Mouse (Mus musculus) midbrain, embryonic 14.5 days (tissue): ENCODE data around the gene Ilkap. TPM values are rescaled to one million over a fixed set of nuclear protein-coding genes. Genes with fewer than 3 reads are reported as not detected.

ENCODE experiments used
- ATAC-seq: fragments of 200-750 bp; cut with Nextera tagmentation; 2 replicates; pipeline ENCODE4 v1.8.0; 2017; ENCODE audit warnings: moderate number of reproducible peaks, moderate library complexity; ENCODE audit not compliant: low FRiP score, low TSS enrichment
- DNase-seq: peaks from one replicate; pipeline ENCODE4 v3.0.0-alpha.2; 2015
- H3K27ac ChIP-seq: fragments of 300-500 bp; sonication (generic); replicated peaks from 2 replicates; pipeline ENCODE4 v1.5.1; 2014; ENCODE audit warnings: mild to moderate bottlenecking, low read depth, low read length, moderate library complexity
- H3K27me3 ChIP-seq: fragments of 300-500 bp; sonication (generic); 2 replicates; pipeline ENCODE4 v1.6.1; 2014; ENCODE audit warnings: low read length, control low read depth, mixed read lengths; ENCODE audit not compliant: control insufficient read depth, insufficient read depth
- H3K36me3 ChIP-seq: fragments of 300-500 bp; sonication (generic); 2 replicates; pipeline ENCODE4 v1.6.1; 2014; ENCODE audit warnings: low read length, control low read depth; ENCODE audit not compliant: control insufficient read depth, insufficient read depth
- H3K4me1 ChIP-seq: fragments of 300-500 bp; sonication (generic); 2 replicates; pipeline ENCODE4 v1.6.1; 2014; ENCODE audit warnings: mild to moderate bottlenecking, antibody characterized with exemption, low read length, control low read depth; ENCODE audit not compliant: control insufficient read depth, insufficient read depth
- H3K4me2 ChIP-seq: fragments of 300-500 bp; sonication (generic); 2 replicates; pipeline ENCODE4 v1.6.1; 2014; ENCODE audit warnings: mild to moderate bottlenecking, low read length, moderate library complexity
- H3K4me3 ChIP-seq: fragments of 300-500 bp; sonication (generic); replicated peaks from 2 replicates; pipeline ENCODE4 v1.5.1; 2014; ENCODE audit warnings: low read depth, low read length
- H3K9ac ChIP-seq: fragments of 300-500 bp; sonication (generic); replicated peaks from 2 replicates; pipeline ENCODE4 v1.6.1; 2014; ENCODE audit warnings: mild to moderate bottlenecking, low read length, moderate library complexity
- H3K9me3 ChIP-seq: fragments of 300-500 bp; sonication (generic); 2 replicates; pipeline ENCODE4 v1.6.1; 2016; ENCODE audit warnings: low read length, control low read depth, mixed read lengths; ENCODE audit not compliant: control insufficient read depth
- WGBS: fragments of 180-500 bp; shearing (Covaris S2); extraction: QIAGEN DNeasy Blood & Tissue Kit; methylation state at CpG from one replicate; pipeline ENCODE4 v1.1.7; 2014; 5-methylcytosine and 5-hydroxymethylcytosine counted together
- polyA plus RNA-seq: library from polyadenylated mRNA; unstranded; fragments of >200 nt; fragmentation: Nextera tagmentation; extraction: Ambion mirVana; gene quantifications from 2 replicates; pipeline ENCODE4 v1.2.1, GENCODE M21; 2014

The Ilkap gene
- polyA plus RNA-seq, 1 experiment from 2014 or later: 141 TPM

- ATAC-seq (no peak), DNase-seq (no peak)
- Histone ChIP-seq H3K9ac (peak overlapping the region; percentile 85), H3K27ac (peak overlapping the region; percentile 91), H3K4me1 (peaks cover 36% of the 10 kb centered on the region), H3K36me3 (0 out of 2 replicates have a peak, but pooled peaks cover 3% of the 10 kb centered on the region), H3K4me3 (peak overlapping the region; percentile 83), H3K9me3 (no peaks in the 10 kb centered on the region), H3K4me2 (peak overlapping the region; percentile 97), H3K27me3 (no peaks in the 10 kb centered on the region)
- WGBS: 33% methylated on average over 8 of the region's 8 CpGs
These were observed 13.1 kb upstream of the Ilkap start for GRCm38 (mm10) chr1:91411631-91412285.

- Histone ChIP-seq H3K9me3 (no peaks in the 10 kb centered on the region), H3K4me1 (peaks cover 14% of the 10 kb centered on the region), H3K9ac (no peak overlapping the region), H3K4me2 (no peak overlapping the region), H3K4me3 (no peak overlapping the region), H3K36me3 (0 out of 2 replicates have a peak, but pooled peaks cover 3% of the 10 kb centered on the region), H3K27me3 (no peaks in the 10 kb centered on the region), H3K27ac (no peak overlapping the region)
- DNase-seq (no peak), ATAC-seq (no peak)
- 86% methylated on average over 4 of the region's 4 CpGs for WGBS
These were observed 9.2 kb upstream of the Ilkap start for GRCm38 (mm10) chr1:91407819-91408218.

- Histone ChIP-seq H3K27ac (no peak overlapping the region), H3K9ac (no peak overlapping the region), H3K9me3 (no peaks in the 10 kb centered on the region), H3K4me1 (no peaks in the 10 kb centered on the region), H3K4me3 (no peak overlapping the region), H3K27me3 (no peaks in the 10 kb centered on the region), H3K4me2 (no peak overlapping the region), H3K36me3 (no peaks in the 10 kb centered on the region)
- no peak; the same call in 1 of the 2 replicates for ATAC-seq
- 61% methylated on average over 23 of the region's 23 CpGs for WGBS
- no peak for DNase-seq
These were observed 7.0 kb upstream of the Ilkap start for GRCm38 (mm10) chr1:91405406-91406169.

GRCm38 (mm10) chr1:91404976-91405375, 6.4 kb upstream of the Ilkap start:
- H3K27me3 ChIP-seq: no peaks in the 10 kb centered on the region
- DNase-seq (no peak), ATAC-seq (no peak)
- no peak overlapping the region for H3K4me3 ChIP-seq
- no peaks in the 10 kb centered on the region for H3K4me1 ChIP-seq
- WGBS: 35% methylated on average over 1 of the region's 1 CpGs
- H3K36me3 ChIP-seq: no peaks in the 10 kb centered on the region
- H3K9ac ChIP-seq: no peak overlapping the region
- H3K27ac ChIP-seq: no peak overlapping the region
- H3K9me3 ChIP-seq: no peaks in the 10 kb centered on the region
- H3K4me2 ChIP-seq: no peak overlapping the region

GRCm38 (mm10) chr1:91397927-91398259, 722 bp downstream of the Ilkap start:
- no peak for ATAC-seq
- Histone ChIP-seq H3K9ac (peak overlapping the region; percentile 88), H3K27me3 (no peaks in the 10 kb centered on the region), H3K4me3 (peak overlapping the region; percentile 88), H3K4me1 (peaks cover 22% of the 10 kb centered on the region), H3K36me3 (peaks cover 10% of the 10 kb centered on the region), H3K27ac (peak overlapping the region; percentile 90), H3K9me3 (no peaks in the 10 kb centered on the region), H3K4me2 (peak overlapping the region; percentile 97)
- under 1% methylated on average over 12 of the region's 12 CpGs for WGBS
- DNase-seq: no peak

GRCm38 (mm10) chr1:91390369-91390768, 8.2 kb downstream of the Ilkap start:
- Histone ChIP-seq H3K9me3 (no peaks in the 10 kb centered on the region), H3K4me3 (no peak overlapping the region), H3K27me3 (no peaks in the 10 kb centered on the region), H3K4me1 (0 out of 2 replicates have a peak, but pooled peaks cover 3% of the 10 kb centered on the region), H3K9ac (no peak overlapping the region), H3K27ac (no peak overlapping the region), H3K36me3 (peaks cover 74% of the 10 kb centered on the region), H3K4me2 (no peak overlapping the region)
- WGBS: 96% methylated on average over 5 of the region's 5 CpGs
- no peak for ATAC-seq
- DNase-seq: no peak

- H3K4me1 ChIP-seq: no peaks in the 10 kb centered on the region
- WGBS: 96% methylated on average over 4 of the region's 4 CpGs
- no peak overlapping the region for H3K27ac ChIP-seq
- H3K4me3 ChIP-seq: no peak overlapping the region
- ATAC-seq (no peak), DNase-seq (no peak)
- peaks cover 93% of the 10 kb centered on the region for H3K36me3 ChIP-seq
- H3K4me2 ChIP-seq: no peak overlapping the region
- H3K9me3 ChIP-seq: no peaks in the 10 kb centered on the region
- H3K27me3 ChIP-seq: no peaks in the 10 kb centered on the region
- no peak overlapping the region for H3K9ac ChIP-seq
These were observed 17.5 kb downstream of the Ilkap start for GRCm38 (mm10) chr1:91381091-91381471.

- 62% methylated on average over 7 of the region's 7 CpGs for WGBS
- peaks cover 94% of the 10 kb centered on the region for H3K36me3 ChIP-seq
- no peak overlapping the region for H3K9ac ChIP-seq
- no peak overlapping the region for H3K4me3 ChIP-seq
- H3K27me3 ChIP-seq: no peaks in the 10 kb centered on the region
- H3K27ac ChIP-seq: no peak overlapping the region
- ATAC-seq (no peak; the same call in 1 of the 2 replicates), DNase-seq (peak; percentile 91)
- H3K4me1 ChIP-seq: no peaks in the 10 kb centered on the region
- H3K9me3 ChIP-seq: no peaks in the 10 kb centered on the region
- H3K4me2 ChIP-seq: no peak overlapping the region
These were observed 18.0 kb downstream of the Ilkap start for GRCm38 (mm10) chr1:91380453-91381090.
